Mouse (Mus musculus): ENCODE results near the gene Prune1. TPM values are rescaled to one million over a fixed set of nuclear protein-coding genes. Genes with fewer than 3 reads are reported as not detected.

The Prune1 gene
- polyA plus RNA-seq, 2 experiments, result 21.8 to 31.5 TPM

- H3K27ac ChIP-seq (replicated peaks; ENCODE audit: low read depth, low read length), result no peak overlapping the region
- H3K4me3 ChIP-seq (replicated peaks; ENCODE audit: low read length), result no peak overlapping the region
- TF ChIP-seq POLR2A (IDR thresholded peaks at IDR 0.05; ENCODE audit: borderline replicate concordance, extremely low read depth, insufficient read depth, insufficient read length), result no peak
- H3K4me1 ChIP-seq (ENCODE audit: control insufficient read depth, insufficient read depth, low read length), result no peaks in the 10 kb centered on the region
- no peak overlapping the region for H3K9ac ChIP-seq (ENCODE audit: low read depth, low read length, severe bottlenecking)
- no peak for DNase-seq (ENCODE audit: low spot score)
- no peaks in the 10 kb centered on the region for H3K27me3 ChIP-seq (ENCODE audit: control insufficient read depth, insufficient read depth, low read length)
- peaks cover 38% of the 10 kb centered on the region for H3K36me3 ChIP-seq (ENCODE audit: control insufficient read depth, insufficient read depth, low read length)
- no peak for ATAC-seq (ENCODE audit: low FRiP score, low read depth)
- WGBS, result 82% methylated on average over 7 of the region's 7 CpGs
- H3K4me2 ChIP-seq (replicated peaks; ENCODE audit: low read depth, low read length, severe bottlenecking), result no peak overlapping the region
- H3K9me3 ChIP-seq (ENCODE audit: control insufficient read depth, low read length), result no peaks in the 10 kb centered on the region
Observed at GRCm38 (mm10) chr3:95298018-95298417, 16.1 kb upstream of the Prune1 start.

GRCm38 (mm10) chr3:95296103-95296469, 14.2 kb upstream of the Prune1 start:
- H3K4me3 ChIP-seq (replicated peaks; ENCODE audit: low read length), result no peak overlapping the region
- no peaks in the 10 kb centered on the region for H3K27me3 ChIP-seq (ENCODE audit: control insufficient read depth, insufficient read depth, low read length)
- H3K9ac ChIP-seq (ENCODE audit: low read depth, low read length, severe bottlenecking), result no peak overlapping the region
- ATAC-seq (ENCODE audit: low FRiP score, low read depth) (peak; percentile 66; the same call in 1 of the 2 replicates), DNase-seq (ENCODE audit: low spot score) (peak; percentile 74)
- no peak for TF ChIP-seq POLR2A (IDR thresholded peaks at IDR 0.05; ENCODE audit: borderline replicate concordance, extremely low read depth, insufficient read depth, insufficient read length)
- no peaks in the 10 kb centered on the region for H3K4me1 ChIP-seq (ENCODE audit: control insufficient read depth, insufficient read depth, low read length)
- no peak overlapping the region for H3K4me2 ChIP-seq (replicated peaks; ENCODE audit: low read depth, low read length, severe bottlenecking)
- WGBS, result 3% methylated on average over 5 of the region's 5 CpGs
- no peak overlapping the region for H3K27ac ChIP-seq (replicated peaks; ENCODE audit: low read depth, low read length)
- no peaks in the 10 kb centered on the region for H3K9me3 ChIP-seq (ENCODE audit: control insufficient read depth, low read length)
- H3K36me3 ChIP-seq (ENCODE audit: control insufficient read depth, insufficient read depth, low read length), result peaks cover 56% of the 10 kb centered on the region

- no peaks in the 10 kb centered on the region for H3K4me1 ChIP-seq (ENCODE audit: control insufficient read depth, insufficient read depth, low read length)
- no peak for TF ChIP-seq POLR2A (IDR thresholded peaks at IDR 0.05; ENCODE audit: borderline replicate concordance, extremely low read depth, insufficient read depth, insufficient read length)
- no peak overlapping the region for H3K9ac ChIP-seq (ENCODE audit: low read depth, low read length, severe bottlenecking)
- ATAC-seq (ENCODE audit: low FRiP score, low read depth), result no peak
- peaks cover 59% of the 10 kb centered on the region for H3K36me3 ChIP-seq (ENCODE audit: control insufficient read depth, insufficient read depth, low read length)
- no peak overlapping the region for H3K27ac ChIP-seq (replicated peaks; ENCODE audit: low read depth, low read length)
- H3K27me3 ChIP-seq (ENCODE audit: control insufficient read depth, insufficient read depth, low read length), result no peaks in the 10 kb centered on the region
- DNase-seq (ENCODE audit: low spot score), result no peak
- 71% methylated on average over 11 of the region's 11 CpGs for WGBS
- H3K4me3 ChIP-seq (replicated peaks; ENCODE audit: low read length), result no peak overlapping the region
- no peak overlapping the region for H3K4me2 ChIP-seq (replicated peaks; ENCODE audit: low read depth, low read length, severe bottlenecking)
- no peaks in the 10 kb centered on the region for H3K9me3 ChIP-seq (ENCODE audit: control insufficient read depth, low read length)
Observed at GRCm38 (mm10) chr3:95295321-95296102, 13.6 kb upstream of the Prune1 start.

- no peaks in the 10 kb centered on the region for H3K4me1 ChIP-seq (ENCODE audit: control insufficient read depth, insufficient read depth, low read length)
- ATAC-seq (ENCODE audit: low FRiP score, low read depth) (no peak), DNase-seq (ENCODE audit: low spot score) (no peak)
- TF ChIP-seq POLR2A (IDR thresholded peaks at IDR 0.05; ENCODE audit: borderline replicate concordance, extremely low read depth, insufficient read depth, insufficient read length), result no peak
- WGBS, result 77% methylated on average over 5 of the region's 5 CpGs
- H3K4me2 ChIP-seq (replicated peaks; ENCODE audit: low read depth, low read length, severe bottlenecking), result no peak overlapping the region
- H3K27me3 ChIP-seq (ENCODE audit: control insufficient read depth, insufficient read depth, low read length), result no peaks in the 10 kb centered on the region
- no peak overlapping the region for H3K9ac ChIP-seq (ENCODE audit: low read depth, low read length, severe bottlenecking)
- H3K9me3 ChIP-seq (ENCODE audit: control insufficient read depth, low read length), result no peaks in the 10 kb centered on the region
- peaks cover 66% of the 10 kb centered on the region for H3K36me3 ChIP-seq (ENCODE audit: control insufficient read depth, insufficient read depth, low read length)
- no peak overlapping the region for H3K4me3 ChIP-seq (replicated peaks; ENCODE audit: low read length)
- no peak overlapping the region for H3K27ac ChIP-seq (replicated peaks; ENCODE audit: low read depth, low read length)
Observed at GRCm38 (mm10) chr3:95294718-95295117, 12.8 kb upstream of the Prune1 start.

- Histone ChIP-seq H3K9ac (ENCODE audit: low read depth, low read length, severe bottlenecking) (no peak overlapping the region), H3K4me2 (replicated peaks; ENCODE audit: low read depth, low read length, severe bottlenecking) (no peak overlapping the region), H3K9me3 (ENCODE audit: control insufficient read depth, low read length) (no peaks in the 10 kb centered on the region), H3K36me3 (ENCODE audit: control insufficient read depth, insufficient read depth, low read length) (peaks cover 70% of the 10 kb centered on the region), H3K27me3 (ENCODE audit: control insufficient read depth, insufficient read depth, low read length) (no peaks in the 10 kb centered on the region), H3K27ac (replicated peaks; ENCODE audit: low read depth, low read length) (no peak overlapping the region), H3K4me3 (replicated peaks; ENCODE audit: low read length) (no peak overlapping the region), H3K4me1 (ENCODE audit: control insufficient read depth, insufficient read depth, low read length) (no peaks in the 10 kb centered on the region)
- WGBS, result 83% methylated on average over 7 of the region's 7 CpGs
- ATAC-seq (ENCODE audit: low FRiP score, low read depth) (no peak), DNase-seq (ENCODE audit: low spot score) (no peak)
- TF ChIP-seq POLR2A (IDR thresholded peaks at IDR 0.05; ENCODE audit: borderline replicate concordance, extremely low read depth, insufficient read depth, insufficient read length), result no peak
Observed at GRCm38 (mm10) chr3:95294316-95294715, 12.4 kb upstream of the Prune1 start.

All from limb, embryonic 14.5 days (tissue).